Mouse (Mus musculus) spleen, adult 2 months (tissue): ENCODE measurements around the gene Lhfp. TPM values are rescaled to one million over a fixed set of nuclear protein-coding genes. Genes with fewer than 3 reads are reported as not detected.
A peak's percentile ranks its signal among the peaks of the same experiment; 100 is the strongest.

ENCODE experiments used
- DNase-seq, 2 experiments: peaks; one replicate each; pipeline versions ENCODE4 v3.0.0 to v3.0.0-alpha.2; 2012 to 2021; ENCODE audit warnings: low spot score in 2 of 2, low read depth in 1 of 2
- H3K27ac ChIP-seq: fragments of 200-500 bp; 2 replicates; pipeline ENCODE4 v1.5.1; 2012; ENCODE audit warnings: low read length, inconsistent platforms; ENCODE audit not compliant: insufficient read depth
- H3K27me3 ChIP-seq: fragments of 200-500 bp; 2 replicates; pipeline ENCODE4 v1.6.1; 2012; ENCODE audit warnings: mild to moderate bottlenecking, moderate library complexity, low read length, inconsistent platforms; ENCODE audit not compliant: control insufficient read depth, insufficient read depth
- H3K36me3 ChIP-seq: fragments of 200-500 bp; 2 replicates; pipeline ENCODE4 v1.6.1; 2012; ENCODE audit warnings: mild to moderate bottlenecking, low read length, inconsistent platforms; ENCODE audit not compliant: control insufficient read depth, insufficient read depth
- H3K4me1 ChIP-seq: fragments of 200-500 bp; 2 replicates; pipeline ENCODE4 v1.6.1; 2011; ENCODE audit warnings: inconsistent platforms; ENCODE audit not compliant: control insufficient read depth, insufficient read depth, insufficient read length
- H3K4me3 ChIP-seq: fragments of 200-500 bp; 2 replicates; pipeline ENCODE4 v1.5.1; 2011; ENCODE audit warnings: mild to moderate bottlenecking, inconsistent platforms; ENCODE audit not compliant: insufficient read depth, insufficient read length; ENCODE audit errors: extremely low read depth
- CTCF ChIP-seq: fragments of 200-500 bp; IDR thresholded peaks from 2 replicates; pipeline ENCODE4 v1.5.1; 2011; ENCODE audit warnings: mild to moderate bottlenecking, inconsistent platforms; ENCODE audit not compliant: insufficient read depth, insufficient read length, insufficient replicate concordance; ENCODE audit errors: extremely low read depth
- POLR2A ChIP-seq: fragments of 200-500 bp; IDR thresholded peaks from 2 replicates; pipeline ENCODE4 v1.6.1; 2011; ENCODE audit warnings: low read depth, low read length, inconsistent platforms
- WGBS: fragments of 180-500 bp; shearing (Covaris S2); methylation state at CpG from one replicate; pipeline ENCODE4 v1.1.7; 2018; 5-methylcytosine and 5-hydroxymethylcytosine counted together
- polyA plus RNA-seq: library from polyadenylated mRNA; depleted of rRNA; stranded (reverse); fragments of >200 nt; gene quantifications from 2 replicates; pipeline ENCODE4 v1.2.3, GENCODE M21; 2012; rRNA removed

The Lhfp gene
- 87.1 and 88.7 TPM in 2 replicates for polyA plus RNA-seq

DNA sequence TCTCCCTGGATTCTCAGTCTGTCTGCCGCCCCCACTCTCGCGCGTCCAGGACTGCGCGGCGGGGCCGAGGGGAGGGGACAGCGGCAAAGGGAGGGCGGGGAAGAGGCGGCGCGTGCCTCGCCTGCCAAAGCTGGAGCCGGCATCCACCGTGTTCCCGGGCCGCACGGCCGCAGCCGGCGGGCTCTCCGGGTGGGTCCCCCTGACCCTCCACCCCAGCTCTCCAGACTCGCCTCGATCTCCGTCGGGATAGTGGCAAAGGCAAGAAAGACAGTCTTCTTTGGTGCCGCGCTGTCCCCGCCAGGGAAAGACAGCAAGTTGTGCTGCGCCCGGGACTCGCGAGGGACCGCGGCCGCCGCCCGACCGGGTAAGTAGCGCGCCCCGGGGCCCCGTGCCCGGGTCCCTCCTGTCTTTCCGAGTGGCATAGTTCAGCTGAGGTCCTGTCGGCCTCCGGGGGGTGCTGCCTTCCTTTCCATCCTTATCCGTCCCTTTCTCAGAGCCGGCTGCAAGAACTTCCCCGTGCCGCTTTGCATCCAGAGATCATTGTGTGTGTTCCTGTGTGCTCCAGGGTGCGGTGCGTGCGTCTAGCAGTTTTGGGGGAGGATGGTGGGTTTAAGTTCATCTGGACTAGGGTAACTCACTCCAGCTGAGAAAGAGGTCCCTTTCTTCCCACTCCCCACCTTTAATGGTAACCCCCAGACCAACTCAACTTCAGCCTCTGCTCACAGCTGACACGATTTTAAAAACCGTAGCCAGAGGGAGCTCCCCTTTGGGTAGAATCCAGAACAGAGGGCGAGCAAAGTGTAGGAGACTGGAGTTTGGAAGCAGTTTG lies at the start of gene Lhfp:
Gene Lhfp, plus strand, starts transcription at position 118 of the 829 bp plus-strand sequence.
- TF ChIP-seq POLR2A (no peak), CTCF (no peak)
- H3K36me3 ChIP-seq, result no peaks in the 10 kb centered on the region
- H3K27ac ChIP-seq, result peak within 1 kb of the TSS; percentile 22; the same call in 1 of the 2 replicates
- no peak for DNase-seq
- peaks cover 12% of the 10 kb centered on the region for H3K27me3 ChIP-seq
- H3K4me3 ChIP-seq, result peak within 1 kb of the TSS; percentile 56
- H3K4me1 ChIP-seq, result peaks cover 4% of the 10 kb centered on the region; the same call in 1 of the 2 replicates
- 2% methylated on average over 58 of the region's 58 CpGs for WGBS

DNA sequence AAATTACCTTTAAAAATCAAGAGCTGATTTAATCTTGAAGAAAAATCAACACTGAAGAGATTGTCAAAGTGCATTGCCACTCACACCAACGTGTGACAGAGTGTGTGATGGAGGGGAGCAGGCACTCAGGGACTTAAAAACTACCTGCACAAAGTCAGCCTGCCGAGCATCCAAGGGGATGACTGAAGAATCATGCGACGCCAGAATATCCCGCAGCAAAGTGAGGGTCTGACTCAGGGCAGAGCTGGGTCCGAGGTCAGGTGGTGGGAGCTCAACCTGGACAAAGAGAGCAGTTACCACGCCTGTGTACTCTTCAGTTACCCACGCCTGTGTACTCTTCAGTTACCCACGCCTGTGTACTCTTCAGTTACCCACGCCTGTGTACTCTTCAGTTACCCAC lies 48.0 kb upstream of the Lhfp start:
- 93% methylated on average over 10 of the region's 10 CpGs for WGBS
- H3K36me3 ChIP-seq, result peaks cover 24% of the 10 kb centered on the region
- DNase-seq, result no peak
- no peak overlapping the region for H3K4me3 ChIP-seq
- H3K27ac ChIP-seq, result no peak overlapping the region
- no peaks in the 10 kb centered on the region for H3K27me3 ChIP-seq
- TF ChIP-seq POLR2A, result no peak
- no peak for TF ChIP-seq CTCF
- no peaks in the 10 kb centered on the region; the same call in 1 of the 2 replicates for H3K4me1 ChIP-seq

DNA sequence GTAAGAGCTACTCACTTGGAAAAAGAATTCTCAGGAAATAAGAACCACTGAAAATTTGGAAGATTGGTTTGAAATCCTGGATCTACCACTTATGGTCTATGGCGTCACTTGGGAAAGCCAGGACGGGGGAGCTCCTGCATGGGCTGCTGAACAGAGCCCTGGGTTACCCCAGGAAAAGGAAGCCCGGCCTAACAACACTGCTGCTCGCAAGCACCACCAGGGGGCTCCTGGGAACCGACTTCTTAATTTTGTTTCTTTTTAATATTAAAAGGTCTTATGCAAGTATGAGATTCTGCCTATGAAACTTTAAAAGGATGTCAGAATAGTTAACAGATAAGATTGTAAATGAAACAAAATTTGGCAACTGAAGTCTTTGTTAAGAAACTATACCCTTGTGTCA lies 46.7 kb upstream of the Lhfp start:
- no peak overlapping the region for H3K27ac ChIP-seq
- WGBS, result 59% methylated on average over 5 of the region's 5 CpGs
- no peaks in the 10 kb centered on the region for H3K27me3 ChIP-seq
- H3K4me1 ChIP-seq, result no peaks in the 10 kb centered on the region; the same call in 1 of the 2 replicates
- TF ChIP-seq CTCF, result no peak
- no peak for TF ChIP-seq POLR2A
- DNase-seq, result no peak
- peaks cover 19% of the 10 kb centered on the region for H3K36me3 ChIP-seq
- no peak overlapping the region for H3K4me3 ChIP-seq

- H3K4me3 ChIP-seq, result no peak overlapping the region
- WGBS, result 93% methylated on average over 5 of the region's 5 CpGs
- no peak for TF ChIP-seq CTCF
- no peak for TF ChIP-seq POLR2A
- H3K27ac ChIP-seq, result no peak overlapping the region
- DNase-seq, result no peak
- H3K4me1 ChIP-seq, result no peaks in the 10 kb centered on the region
- peaks cover 27% of the 10 kb centered on the region for H3K36me3 ChIP-seq
- no peaks in the 10 kb centered on the region for H3K27me3 ChIP-seq
These were observed 44.7 kb upstream of the Lhfp start for GRCm38 (mm10) chr3:52996635-52997034.

- no peak for TF ChIP-seq POLR2A
- TF ChIP-seq CTCF, result no peak
- no peaks in the 10 kb centered on the region for H3K4me1 ChIP-seq
- no peak overlapping the region for H3K4me3 ChIP-seq
- no peak for DNase-seq
- H3K27me3 ChIP-seq, result no peaks in the 10 kb centered on the region
- peaks cover 32% of the 10 kb centered on the region for H3K36me3 ChIP-seq
- 95% methylated on average over 1 of the region's 1 CpGs for WGBS
- no peak overlapping the region for H3K27ac ChIP-seq
These were observed 43.9 kb upstream of the Lhfp start for GRCm38 (mm10) chr3:52997381-52997780.

GRCm38 (mm10) chr3:52999016-52999744 lies 42.1 kb upstream of the Lhfp start:
- whole genome bisulfite sequencing, result 92% methylated on average over 15 of the region's 15 CpGs
- Histone ChIP-seq H3K4me3 (no peak overlapping the region), H3K36me3 (peaks cover 31% of the 10 kb centered on the region), H3K27me3 (no peaks in the 10 kb centered on the region), H3K27ac (no peak overlapping the region), H3K4me1 (no peaks in the 10 kb centered on the region)
- TF ChIP-seq POLR2A, result no peak
- DNase-seq, result no peak
